Mouse (Mus musculus) hindbrain, embryonic 16.5 days (tissue): ENCODE data around the gene Pimreg. TPM values are rescaled to one million over a fixed set of nuclear protein-coding genes. Genes with fewer than 3 reads are reported as not detected.

Experiments
- ATAC-seq: fragments of 200-750 bp; cut with Nextera tagmentation; 2 replicates; pipeline ENCODE4 v1.8.0; 2017; ENCODE audit warnings: moderate TSS enrichment, moderate library complexity
- H3K27ac ChIP-seq: fragments of 300-500 bp; sonication (generic); 2 replicates; pipeline ENCODE4 v1.5.1; 2014; ENCODE audit warnings: low read depth, mild to moderate bottlenecking, control low read depth, low read length, moderate library complexity
- H3K27me3 ChIP-seq: fragments of 300-500 bp; sonication (generic); replicated peaks from 2 replicates; pipeline ENCODE4 v1.6.1; 2014; ENCODE audit warnings: low read length; ENCODE audit not compliant: control insufficient read depth, insufficient read depth
- H3K36me3 ChIP-seq: fragments of 300-500 bp; sonication (generic); 2 replicates; pipeline ENCODE4 v1.6.1; 2014; ENCODE audit warnings: mild to moderate bottlenecking, low read length, moderate library complexity, mixed read lengths; ENCODE audit not compliant: control insufficient read depth, insufficient read depth
- H3K4me1 ChIP-seq: fragments of 300-500 bp; sonication (generic); 2 replicates; pipeline ENCODE4 v1.6.1; 2014; ENCODE audit warnings: low read depth, low read length; ENCODE audit not compliant: control insufficient read depth, insufficient read depth
- H3K4me2 ChIP-seq: fragments of 300-500 bp; sonication (generic); 2 replicates; pipeline ENCODE4 v1.6.1; 2014; ENCODE audit warnings: mild to moderate bottlenecking, low read length, control low read depth, moderate library complexity
- H3K4me3 ChIP-seq: fragments of 300-500 bp; sonication (generic); 2 replicates; pipeline ENCODE4 v1.5.1; 2014; ENCODE audit warnings: mild to moderate bottlenecking, low read length, control low read depth, moderate library complexity
- H3K9ac ChIP-seq: fragments of 300-500 bp; sonication (generic); 2 replicates; pipeline ENCODE4 v1.6.1; 2014; ENCODE audit warnings: low read depth, mild to moderate bottlenecking, control low read depth, low read length, moderate library complexity
- H3K9me3 ChIP-seq: fragments of 300-500 bp; sonication (generic); 2 replicates; pipeline ENCODE4 v1.6.1; 2014; ENCODE audit warnings: mild to moderate bottlenecking, low read length, moderate library complexity; ENCODE audit not compliant: control insufficient read depth
- WGBS: fragments of 180-500 bp; shearing (Covaris S2); extraction: QIAGEN DNeasy Blood & Tissue Kit; methylation state at CpG from one replicate; pipeline ENCODE4 v1.1.7; 2014; 5-methylcytosine and 5-hydroxymethylcytosine counted together
- polyA plus RNA-seq: library from polyadenylated mRNA; unstranded; fragments of >200 nt; fragmentation: Nextera tagmentation; extraction: Ambion mirVana; gene quantifications from 2 replicates; pipeline ENCODE4 v1.2.1, GENCODE M21; 2015

Gene Pimreg
- polyA plus RNA-seq, 1 experiment from 2014 or later, result 33.5 TPM

DNA sequence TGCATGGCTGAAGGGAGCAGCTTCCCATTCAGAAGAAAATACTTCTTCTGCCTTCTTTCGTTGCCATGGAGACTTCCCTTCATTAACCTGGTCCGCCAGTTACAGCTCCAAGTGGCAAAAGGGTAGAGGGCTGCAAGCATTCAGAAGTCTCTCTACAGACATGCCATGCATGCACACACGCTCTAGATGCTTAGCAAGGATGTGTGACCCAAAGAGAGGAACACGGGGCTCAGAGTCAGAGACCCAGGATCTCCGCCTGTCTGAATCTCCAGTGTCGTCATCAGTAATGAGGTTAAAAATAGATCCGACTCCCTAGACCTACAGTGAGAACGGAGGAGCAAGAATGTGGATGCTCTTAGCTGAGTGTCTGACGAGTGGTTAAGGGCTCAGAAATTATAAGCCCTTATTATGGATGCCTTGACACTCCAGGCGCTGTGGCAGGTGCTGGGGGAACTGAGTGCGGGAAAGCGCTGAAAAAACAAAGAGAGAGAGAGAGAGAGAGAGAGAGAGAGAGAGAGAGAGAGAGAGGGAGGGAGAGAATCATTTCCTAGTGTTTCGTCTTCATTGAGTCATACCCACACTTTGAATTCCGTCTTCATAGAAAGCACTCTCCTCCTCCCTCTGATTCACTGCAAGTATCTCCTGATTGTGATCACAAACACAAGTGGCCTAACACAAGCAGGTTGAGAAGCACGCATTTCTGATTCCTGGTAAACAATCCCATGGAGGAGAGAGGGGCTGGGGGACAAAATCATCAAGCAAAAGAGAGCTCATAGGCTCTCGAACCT, 2.0 kb upstream of the Pimreg start:
- peak overlapping the region; percentile 47 for H3K4me2 ChIP-seq
- no peaks in the 10 kb centered on the region for H3K9me3 ChIP-seq
- no peak overlapping the region; the same call in 1 of the 2 replicates for H3K4me3 ChIP-seq
- H3K36me3 ChIP-seq, result no peaks in the 10 kb centered on the region
- WGBS, result 23% methylated on average over 16 of the region's 16 CpGs
- H3K27me3 ChIP-seq, result no peaks in the 10 kb centered on the region
- H3K27ac ChIP-seq, result peak overlapping the region; percentile 68
- ATAC-seq, result peak; percentile 38; the same call in 1 of the 2 replicates
- peak overlapping the region; percentile 49 for H3K9ac ChIP-seq
- peaks cover 25% of the 10 kb centered on the region for H3K4me1 ChIP-seq

DNA sequence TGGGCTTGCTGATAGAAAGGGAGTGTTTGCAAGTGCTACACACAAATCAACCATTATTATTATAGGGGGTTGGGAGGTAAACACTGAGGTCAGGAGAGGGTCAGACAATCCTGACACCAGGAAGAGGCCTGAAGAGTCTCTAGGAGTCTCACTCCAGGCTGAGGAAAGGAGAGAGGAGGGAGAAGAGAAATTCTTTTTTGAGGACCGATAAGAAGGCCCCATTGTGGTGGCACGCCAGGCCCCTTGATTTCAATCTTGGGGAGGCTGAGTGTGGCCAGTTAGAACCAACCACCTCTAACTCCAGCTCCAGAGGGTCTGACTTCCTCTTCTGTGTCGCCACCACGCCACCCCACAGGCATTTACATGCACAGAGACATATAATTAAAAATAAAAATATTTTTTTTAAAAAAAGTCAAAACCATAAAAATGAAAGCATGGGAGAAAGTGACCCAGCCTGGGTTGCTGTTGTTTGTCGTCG, 503 bp upstream of the Pimreg start:
- H3K36me3 ChIP-seq, result no peaks in the 10 kb centered on the region
- H3K4me2 ChIP-seq, result peak overlapping the region; percentile 90
- no peak for ATAC-seq
- no peaks in the 10 kb centered on the region for H3K27me3 ChIP-seq
- H3K27ac ChIP-seq, result no peak overlapping the region
- 17% methylated on average over 6 of the region's 6 CpGs for WGBS
- peaks cover 25% of the 10 kb centered on the region for H3K4me1 ChIP-seq
- H3K9me3 ChIP-seq, result no peaks in the 10 kb centered on the region
- peak overlapping the region; percentile 68 for H3K4me3 ChIP-seq
- H3K9ac ChIP-seq, result peak overlapping the region; percentile 64

DNA sequence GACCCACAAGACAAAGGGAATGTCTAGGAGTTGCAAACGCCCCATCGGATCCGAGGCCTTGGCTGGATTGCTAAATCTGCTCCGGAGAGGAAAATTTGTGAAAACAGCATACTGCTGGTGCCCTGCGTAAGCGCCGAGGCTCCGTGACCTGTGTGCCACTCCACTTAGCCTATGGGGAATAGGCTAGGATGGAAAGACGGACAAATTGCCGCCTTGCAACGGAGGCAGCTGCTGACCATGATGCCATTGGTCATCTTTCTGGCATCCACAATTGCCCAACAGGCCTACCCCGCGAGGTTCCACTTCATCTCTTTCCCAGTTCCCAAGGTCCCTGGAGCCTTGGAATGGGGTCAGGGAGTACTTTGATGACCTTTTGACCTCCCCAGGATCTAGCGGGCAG, 799 bp downstream of the Pimreg start:
- H3K27me3 ChIP-seq, result no peaks in the 10 kb centered on the region
- H3K36me3 ChIP-seq, result no peaks in the 10 kb centered on the region
- no peaks in the 10 kb centered on the region for H3K9me3 ChIP-seq
- H3K9ac ChIP-seq, result peak overlapping the region; percentile 59
- WGBS, result 2% methylated on average over 14 of the region's 14 CpGs
- no peak overlapping the region for H3K27ac ChIP-seq
- ATAC-seq, result no peak
- peak overlapping the region; percentile 68 for H3K4me3 ChIP-seq
- peak overlapping the region; percentile 90 for H3K4me2 ChIP-seq
- peaks cover 25% of the 10 kb centered on the region for H3K4me1 ChIP-seq

DNA sequence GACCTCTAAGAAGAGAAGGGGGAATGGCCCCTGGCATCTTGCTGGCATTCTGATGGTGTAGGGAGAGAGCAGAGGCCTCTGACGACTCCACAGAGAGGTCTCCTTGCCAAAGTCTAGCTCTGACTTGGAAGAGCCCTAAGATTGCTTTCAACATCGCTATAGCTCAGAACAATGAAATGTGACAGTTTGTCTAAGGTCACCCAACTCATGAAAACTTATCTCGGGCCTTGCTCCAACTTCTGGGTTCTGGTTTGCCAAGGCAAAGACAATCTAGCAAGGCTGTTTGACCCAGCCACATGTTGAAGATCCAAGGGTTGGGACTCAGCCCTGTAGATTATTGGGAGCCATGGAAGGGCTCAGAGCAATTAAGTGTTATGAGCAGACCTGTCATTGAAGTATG, 2.4 kb downstream of the Pimreg start:
- H3K4me2 ChIP-seq, result no peak overlapping the region
- H3K27ac ChIP-seq, result no peak overlapping the region
- 83% methylated on average over 3 of the region's 3 CpGs for WGBS
- H3K27me3 ChIP-seq, result no peaks in the 10 kb centered on the region
- H3K4me1 ChIP-seq, result peaks cover 17% of the 10 kb centered on the region
- no peak overlapping the region for H3K4me3 ChIP-seq
- no peak for ATAC-seq
- no peak overlapping the region for H3K9ac ChIP-seq
- no peaks in the 10 kb centered on the region; the same call in 1 of the 2 replicates for H3K36me3 ChIP-seq
- no peaks in the 10 kb centered on the region for H3K9me3 ChIP-seq

DNA sequence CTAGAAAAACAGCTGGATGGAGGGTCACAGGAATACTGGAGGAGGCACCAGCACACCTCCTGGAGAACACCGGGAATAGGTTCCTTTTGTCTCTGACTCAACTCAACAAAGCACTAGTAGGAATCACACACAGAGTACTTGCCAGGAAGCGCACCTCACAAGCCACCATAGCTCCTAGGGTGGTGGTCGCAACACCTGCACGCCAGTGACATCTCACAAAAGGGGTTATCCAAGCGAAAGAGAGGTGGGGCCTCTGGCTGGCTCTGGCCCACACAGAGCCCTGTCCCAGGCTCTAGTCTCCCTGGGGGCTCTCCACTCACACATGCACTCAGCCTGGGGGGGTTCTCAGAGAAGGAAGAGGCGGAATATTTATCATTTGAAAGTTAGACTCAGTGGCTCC, 6.9 kb downstream of the Pimreg start:
- Histone ChIP-seq H3K27ac (no peak overlapping the region), H3K4me1 (peaks cover 18% of the 10 kb centered on the region), H3K9ac (no peak overlapping the region), H3K9me3 (no peaks in the 10 kb centered on the region), H3K4me3 (no peak overlapping the region), H3K36me3 (no peaks in the 10 kb centered on the region; the same call in 1 of the 2 replicates), H3K27me3 (peaks cover 2% of the 10 kb centered on the region; the same call in 1 of the 2 replicates), H3K4me2 (no peak overlapping the region)
- no peak for ATAC-seq
- 50% methylated on average over 6 of the region's 6 CpGs for WGBS

DNA sequence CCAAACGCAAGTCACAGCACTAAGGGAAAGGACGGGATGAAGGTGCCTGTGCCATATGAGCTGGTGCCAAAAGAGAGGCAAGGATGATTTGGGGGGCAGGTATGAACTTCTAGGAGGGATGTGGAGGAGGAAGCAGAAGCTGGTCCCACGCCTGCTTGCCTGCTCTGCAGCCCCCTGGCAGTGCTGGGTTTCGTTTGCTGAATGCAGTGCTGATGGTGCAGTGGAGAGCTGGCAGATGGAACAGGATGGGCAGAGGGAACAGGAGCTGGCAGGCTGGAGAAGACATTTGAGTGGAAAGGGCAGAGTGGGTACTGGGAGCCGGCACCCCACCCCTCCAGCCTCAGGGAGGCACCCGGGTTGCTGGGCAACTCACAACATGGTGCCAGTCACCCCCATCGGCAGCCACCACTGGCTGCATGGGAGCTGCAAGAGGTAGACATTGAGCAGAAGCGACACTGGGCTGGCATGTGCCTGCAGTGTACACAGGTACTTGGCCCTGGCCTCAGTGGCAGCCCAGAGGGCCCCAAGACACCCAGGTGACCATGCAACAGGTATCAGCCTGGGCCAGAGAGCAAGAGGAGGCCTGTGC, 7.4 kb downstream of the Pimreg start:
- Histone ChIP-seq H3K27me3 (peaks cover 2% of the 10 kb centered on the region; the same call in 1 of the 2 replicates), H3K9ac (no peak overlapping the region), H3K4me1 (peaks cover 18% of the 10 kb centered on the region), H3K27ac (no peak overlapping the region), H3K4me2 (no peak overlapping the region), H3K9me3 (no peaks in the 10 kb centered on the region), H3K4me3 (no peak overlapping the region), H3K36me3 (no peaks in the 10 kb centered on the region; the same call in 1 of the 2 replicates)
- ATAC-seq, result no peak
- 60% methylated on average over 8 of the region's 8 CpGs for WGBS

DNA sequence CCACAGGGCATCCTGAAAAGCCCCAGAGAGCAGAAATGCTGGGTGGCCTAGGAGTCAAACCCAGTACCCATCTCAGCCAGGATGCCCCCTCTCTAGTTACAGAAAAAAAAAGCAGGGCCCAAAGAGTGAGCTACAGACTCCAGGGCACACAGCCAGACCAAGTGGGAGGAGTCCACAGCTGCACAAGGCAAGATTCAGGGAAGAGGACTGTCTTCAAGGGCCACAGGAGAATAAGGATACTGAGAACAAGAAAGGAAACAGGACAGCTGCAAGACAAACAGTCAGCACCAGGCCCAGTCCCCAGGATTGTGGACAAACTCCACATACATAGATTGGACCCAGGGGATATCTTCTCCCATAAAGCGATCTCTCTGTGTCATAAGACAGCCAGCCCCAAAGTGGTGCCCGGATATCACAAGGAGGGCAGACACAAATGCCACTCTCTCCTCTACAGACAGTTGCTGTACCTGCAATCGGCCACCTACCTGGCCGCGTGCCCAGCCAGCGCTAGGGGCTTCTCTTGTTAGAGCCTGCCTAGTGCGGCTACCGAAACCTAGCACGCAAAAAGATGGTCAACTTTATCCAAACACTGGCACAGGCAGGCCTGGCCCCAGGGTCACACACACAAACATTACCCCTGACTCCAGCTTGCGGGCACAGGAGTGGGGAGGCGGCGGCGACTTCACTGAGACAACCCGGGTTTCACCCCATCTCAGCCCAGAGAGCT, 8.5 kb downstream of the Pimreg start:
- no peak; the same call in none of the 2 replicates for ATAC-seq

DNA sequence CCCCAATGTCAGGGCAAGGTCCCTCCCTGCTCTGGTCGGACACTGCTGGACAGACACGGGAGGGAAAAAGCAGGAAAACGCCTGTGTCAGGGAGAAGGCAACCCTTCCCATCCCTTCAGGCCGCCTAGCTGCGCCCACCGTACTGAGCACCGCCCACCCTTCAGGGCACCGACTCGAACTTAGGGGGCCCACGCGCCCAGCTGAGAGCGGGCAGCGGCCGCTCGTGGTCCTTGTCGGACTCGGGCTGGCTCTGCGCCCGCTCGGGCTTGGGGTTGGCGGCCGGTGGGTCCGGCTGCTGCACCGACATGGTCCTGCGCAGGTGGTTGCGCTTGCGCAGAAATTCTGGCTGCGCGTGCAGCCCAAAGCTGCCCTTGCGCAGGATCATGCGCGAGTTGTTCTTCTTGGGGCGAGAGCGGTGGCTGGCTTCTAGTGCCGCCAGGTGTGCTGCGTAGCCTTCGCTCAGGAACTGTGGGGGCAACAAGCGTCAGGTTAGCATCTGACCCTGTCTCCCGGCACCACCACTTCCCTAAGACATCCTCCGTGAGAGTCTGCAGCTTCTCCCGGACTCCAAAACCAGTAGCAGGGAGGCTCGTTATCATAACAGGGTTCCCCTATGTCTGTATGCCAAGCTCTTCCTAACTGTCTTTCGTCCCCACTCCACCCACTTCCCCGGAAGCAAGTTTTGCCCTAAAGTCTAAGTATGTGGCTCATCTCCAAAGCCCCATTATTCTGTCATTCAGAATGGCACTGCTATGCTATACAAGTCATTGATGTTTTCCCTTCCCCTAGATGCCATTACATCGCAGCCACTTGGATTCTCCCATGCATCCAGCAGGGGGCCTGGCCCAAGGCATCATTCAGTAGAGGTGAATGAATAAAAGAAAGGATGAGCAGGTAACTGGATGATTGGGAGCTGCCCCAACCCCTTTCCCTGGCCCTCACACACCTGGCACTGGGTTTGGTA, 9.3 kb downstream of the Pimreg start:
- H3K4me1 ChIP-seq, result peaks cover 18% of the 10 kb centered on the region
- H3K27ac ChIP-seq, result peak overlapping the region; percentile 80
- H3K9ac ChIP-seq, result peak overlapping the region; percentile 67
- peaks cover 2% of the 10 kb centered on the region; the same call in 1 of the 2 replicates for H3K27me3 ChIP-seq
- H3K9me3 ChIP-seq, result no peaks in the 10 kb centered on the region
- no peaks in the 10 kb centered on the region; the same call in 1 of the 2 replicates for H3K36me3 ChIP-seq
- peak overlapping the region; percentile 50 for H3K4me3 ChIP-seq
- H3K4me2 ChIP-seq, result peak overlapping the region; percentile 70
- peak; percentile 86 for ATAC-seq
- 2% methylated on average over 45 of the region's 45 CpGs for WGBS

More for the DNA sequence above, 8.5 kb downstream of the Pimreg start:
- Histone ChIP-seq H3K4me3 (peak overlapping the region; percentile 50), H3K4me1 (peaks cover 18% of the 10 kb centered on the region), H3K4me2 (peak overlapping the region; percentile 70), H3K36me3 (no peaks in the 10 kb centered on the region; the same call in 1 of the 2 replicates), H3K27ac (peak overlapping the region; percentile 80), H3K27me3 (peaks cover 2% of the 10 kb centered on the region; the same call in 1 of the 2 replicates), H3K9me3 (no peaks in the 10 kb centered on the region), H3K9ac (peak overlapping the region; percentile 67)
- WGBS, result 25% methylated on average over 13 of the region's 14 CpGs
